Mouse (Mus musculus): ENCODE data around the gene Cfap65. TPM values are rescaled to one million over a fixed set of nuclear protein-coding genes. Genes with fewer than 3 reads are reported as not detected.

Cfap65 gene
- total RNA-seq, 2 experiments from 2014 or later: not detected

Small RNAs within 50 kb of the gene (microRNA-seq; reads per million reads assigned to microRNA genes)
- gene Mir375 (ENCODE audit: borderline number of aligned reads in 2 of 2): 76,474 to 78,381 reads per million in 2 experiments

Other genes starting within 250 kb of the Cfap65 start
- gene Cyp27a1, start 222.0 kb downstream of the Cfap65 start, total RNA-seq (2021): 10 to 100 TPM; 12.0 to 25.3 TPM
- gene Prkag3, start 186.4 kb downstream of the Cfap65 start, total RNA-seq (2021): under 1 TPM; 0.17 to 0.26 TPM
- 1 to 10 TPM; 2.8 to 2.9 TPM for gene Wnt6, start 163.7 kb downstream of the Cfap65 start, total RNA-seq (2021)
- 1 to 10 TPM in 1 of 2 experiments, under 1 TPM in 1; 0.20 to 1.7 TPM for gene Wnt10a, start 144.1 kb downstream of the Cfap65 start, total RNA-seq (2021)
- gene Cdk5r2, start 80.7 kb downstream of the Cfap65 start, total RNA-seq (2021): 1 to 10 TPM; 4.1 to 4.8 TPM
- 1 to 10 TPM in 1 of 2 experiments, under 1 TPM in 1; 0.96 to 1.2 TPM for gene Fev, start 50.2 kb downstream of the Cfap65 start, total RNA-seq (2021)
- under 1 TPM; 0.58 to 0.76 TPM for gene Cryba2, start 42.5 kb downstream of the Cfap65 start, total RNA-seq (2021)
- gene Ihh, start 16.1 kb upstream of the Cfap65 start, total RNA-seq (2021): under 1 TPM; 0.13 to 0.20 TPM
- gene Nhej1, start 189.6 kb upstream of the Cfap65 start, total RNA-seq (2021): 1 to 10 TPM; 6.1 to 7.4 TPM
- gene Slc23a3, start 198.3 kb upstream of the Cfap65 start, total RNA-seq (2021): under 1 TPM; 0.32 to 0.63 TPM
- gene Cnppd1, start 207.1 kb upstream of the Cfap65 start, total RNA-seq (2021): 10 to 100 TPM; 32.3 to 33.2 TPM
- 10 to 100 TPM; 86.5 to 95.1 TPM for gene Retreg2, start 207.2 kb upstream of the Cfap65 start, total RNA-seq (2021)
- 10 to 100 TPM; 29.4 to 31.8 TPM for gene Zfand2b, start 233.0 kb upstream of the Cfap65 start, total RNA-seq (2021)
- 10 to 100 TPM; 23.1 to 23.3 TPM for gene Abcb6, start 244.8 kb upstream of the Cfap65 start, total RNA-seq (2021)